Mouse (Mus musculus) gastrocnemius, adult 2 months (tissue): ENCODE data around the gene Pjvk. TPM values are rescaled to one million over a fixed set of nuclear protein-coding genes. Genes with fewer than 3 reads are reported as not detected.

Experiments used
- DNase-seq: peaks from one replicate; pipeline ENCODE4 v3.0.0; 2022
- H3K27ac ChIP-seq: fragments of 200-600 bp; 2 replicates; pipeline ENCODE4 v1.8.1; 2022; ENCODE audit warnings: mild to moderate bottlenecking
- H3K4me3 ChIP-seq: fragments of 200-600 bp; 2 replicates; pipeline ENCODE4 v1.8.1; 2022; ENCODE audit warnings: mild to moderate bottlenecking, moderate library complexity
- CTCF ChIP-seq: fragments of 200-600 bp; IDR thresholded peaks from 2 replicates; pipeline ENCODE4 v1.8.1; 2022; ENCODE audit warnings: antibody characterized with exemption, mild to moderate bottlenecking, moderate library complexity
- intact Hi-C: fragments of 180-260 bp; cut with DNase I; formaldehyde crosslinking; loops from one replicate; pipeline ENCODE4 v1.15.1; 2025
- total RNA-seq, 2 experiments: library from RNA; stranded (reverse); gene quantifications; 2 replicates each; pipeline ENCODE4 v1.2.3; 2021

Pjvk gene
- total RNA-seq, 2 experiments from 2014 or later: not detected

DNA sequence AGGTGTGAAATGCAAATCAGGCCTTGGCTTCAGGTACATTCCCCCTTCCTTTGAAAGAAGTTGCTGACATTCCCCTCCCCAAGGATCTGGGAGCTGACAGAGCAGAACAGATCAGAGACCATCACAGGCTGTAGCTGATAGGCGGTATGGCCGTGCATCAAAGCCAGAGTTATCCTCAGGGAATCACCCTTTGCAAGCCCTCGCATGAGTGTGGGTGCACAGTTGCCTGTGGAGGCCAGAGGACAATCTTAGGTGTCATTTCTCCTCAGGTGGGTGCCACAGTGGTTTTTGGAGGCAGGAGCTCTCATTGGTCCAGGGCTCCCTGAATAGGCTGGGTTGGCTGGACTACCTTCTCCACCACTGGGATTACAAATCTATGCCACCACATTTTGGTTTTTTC lies 53.9 kb downstream of the Pjvk start:
- Histone ChIP-seq H3K27ac (no peak overlapping the region), H3K4me3 (no peak overlapping the region)
- TF ChIP-seq CTCF: no peak
- intact Hi-C loops: no loop called here
- peak; percentile 55 for DNase-seq

GRCm38 (mm10) chr2:76702751-76703150 lies 54.5 kb downstream of the Pjvk start:
- no peak for DNase-seq
- intact Hi-C loops: no loop called here
- no peak overlapping the region for H3K27ac ChIP-seq
- TF ChIP-seq CTCF: no peak
- no peak overlapping the region for H3K4me3 ChIP-seq

DNA sequence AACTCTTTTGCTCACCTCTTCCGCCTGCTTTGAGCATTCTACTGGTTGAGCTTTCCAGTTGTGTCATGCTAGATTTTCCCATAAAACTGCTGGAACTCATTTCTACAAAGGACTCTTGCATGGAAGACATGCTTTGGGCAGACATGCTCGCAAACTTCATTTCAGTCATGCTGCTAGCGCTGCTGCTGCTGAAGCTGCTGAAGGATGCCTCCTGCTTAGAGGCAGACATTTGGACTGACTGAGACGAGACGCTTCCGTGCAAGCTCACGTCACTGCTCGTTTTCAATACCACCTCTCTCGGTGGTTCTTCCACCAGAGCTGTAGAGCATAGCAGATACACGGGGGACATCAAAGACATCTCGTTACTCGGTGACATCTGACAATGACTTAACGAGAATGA lies 57.4 kb downstream of the Pjvk start:
- DNase-seq: no peak
- Histone ChIP-seq H3K27ac (no peak overlapping the region), H3K4me3 (no peak overlapping the region)
- no peak for TF ChIP-seq CTCF
- intact Hi-C loops: no loop called here

Other genes starting within 250 kb of the Pjvk start
- 10 to 100 TPM; 35.9 to 44.0 TPM for gene Osbpl6, start 242.0 kb upstream of the Pjvk start, total RNA-seq
- gene Prkra, start 461 bp upstream of the Pjvk start, total RNA-seq: 1 to 10 TPM; 2.7 to 3.3 TPM
- 1 to 10 TPM; 5.8 to 8.5 TPM for gene Fkbp7, start 24.6 kb downstream of the Pjvk start, total RNA-seq
- 10 to 100 TPM; 10.3 to 10.5 TPM for gene Plekha3, start 26.8 kb downstream of the Pjvk start, total RNA-seq